Mouse (Mus musculus): ENCODE results near the gene Pex10.

DNA sequence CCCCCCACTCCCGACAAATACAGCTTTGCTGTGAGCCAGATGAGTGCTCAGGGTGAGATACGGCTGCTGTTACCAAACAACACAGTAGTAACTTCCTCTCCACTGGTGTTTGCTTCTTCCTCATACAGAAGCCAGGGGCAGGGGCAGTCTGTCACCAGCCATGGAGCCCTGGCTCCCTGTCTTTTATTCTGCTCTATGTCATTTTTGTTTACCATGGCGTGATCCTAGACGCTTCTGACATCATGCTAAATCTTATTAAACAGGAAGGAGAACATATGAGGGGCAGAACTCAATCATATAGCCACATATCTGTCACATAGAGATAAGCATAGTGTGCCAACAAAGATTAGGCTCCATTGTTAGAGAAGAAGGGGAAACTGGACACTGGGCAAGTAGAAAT is 49.8 kb downstream of the Pex10 start:
- no peak for TF ChIP-seq EP300 (IDR thresholded peaks at IDR 0.05; ENCODE audit: low read depth)
- no peak for TF ChIP-seq CTCF (IDR thresholded peaks at IDR 0.05; ENCODE audit: low read depth)
